Mouse (Mus musculus): ENCODE data around the gene Parp2.

- TF ChIP-seq EP300 (IDR thresholded peaks at IDR 0.05; ENCODE audit: low read depth) (no peak), CTCF (IDR thresholded peaks at IDR 0.05; ENCODE audit: low read depth) (peak; percentile 69)
Observed at GRCm38 (mm10) chr14:50799502-50800259, 8.0 kb upstream of the Parp2 start.

All from liver, postnatal 0 days (tissue).